In genomic region chr7:81398957-81399356, GRCm38 (mm10) we compare ENCODE assay signal across 10 mouse cellular contexts. TPM values are rescaled to one million over a fixed set of nuclear protein-coding genes. Genes with fewer than 3 reads are reported as not detected.
A peak's percentile ranks its signal among the peaks of the same experiment; 100 is the strongest.
DNase-seq lines count a peak whose midpoint lies in the region; TF ChIP-seq lines count a peak whose summit lies in the region.
"Had no signal": no experiment of that assay in that cellular context is flagged by ENCODE, and none has a peak within 500 bp of the region (broad histone marks: within the 10 kb centered on the region; RNA-seq: fewer than 3 reads in every experiment).

No protein-coding gene starts in this region.

- WGBS in cerebellum, adult 2 months, result 43% methylated on average over 2 of the region's 2 CpGs

- no peak overlapping the region for H3K27ac ChIP-seq in cerebellum, adult 2 months (ENCODE audit: insufficient read depth, low read length)
- H3K27ac ChIP-seq: midbrain, embryonic 15.5 days had no signal

- H3K4me1 ChIP-seq in cerebellum, adult 2 months (ENCODE audit: control insufficient read depth, insufficient read depth, low read length), result no peaks in the 10 kb centered on the region
- H3K4me1 ChIP-seq: midbrain, embryonic 15.5 days had no signal

- TF ChIP-seq CTCF in cerebellum, adult 2 months (IDR thresholded peaks at IDR 0.05; ENCODE audit: borderline replicate concordance, insufficient read depth, low read depth, low read length), result peak; percentile 36; the same call in 1 of the 2 replicates

- peak in 1 of 2 experiments; percentile 2 for DNase-seq in cerebellum, adult 2 months
- DNase-seq in cerebellum, adult 9-11 months, result no peak
- peak; percentile 6 for DNase-seq in kidney, postnatal 14 days
- DNase-seq in kidney, adult 8-10 months, result no peak
- DNase-seq in 416B (ENCODE audit: low read depth), result peak; percentile 58
- peak; percentile 26 to 38 for DNase-seq in cerebellum, postnatal 14 days
- DNase-seq in spleen, adult 18-20 months, result no peak
- DNase-seq in ovary, adult 18-20 months (ENCODE audit: low spot score), result no peak
- DNase-seq: gastrocnemius, postnatal 14 days had no signal

- no peaks in the 10 kb centered on the region for H3K27me3 ChIP-seq in cerebellum, adult 2 months (ENCODE audit: control insufficient read depth, insufficient read depth, low read length)
- H3K27me3 ChIP-seq: midbrain, embryonic 15.5 days had no signal

- TF ChIP-seq POLR2A in cerebellum, adult 2 months (IDR thresholded peaks at IDR 0.05; ENCODE audit: borderline replicate concordance, insufficient read depth, low read length), result no peak

- no peak overlapping the region for H3K4me3 ChIP-seq in cerebellum, adult 2 months (replicated peaks; ENCODE audit: insufficient read depth, low read depth, low read length)
- H3K4me3 ChIP-seq: midbrain, embryonic 15.5 days had no signal

RNA-seq across cellular contexts. Expression of gene Rps17, which starts 53.9 kb away (rescaled TPM):
- 775 and 784 TPM in 2 replicates for polyA plus RNA-seq in cerebellum, adult 2 months (2012; rRNA removed)

RNA-seq across cellular contexts. Expression of gene Cpeb1, which starts 56.3 kb away (rescaled TPM):
- polyA plus RNA-seq in cerebellum, adult 2 months (2012; rRNA removed), result 84.0 and 89.6 TPM in 2 replicates

Comparison
In these comparisons a context has a peak if more than half of its experiments do, and no peak if none do; other contexts are left out.
1. DNase-seq: peak in kidney, postnatal 14 days (single experiment), 416B (single experiment) and cerebellum, postnatal 14 days (2 of 2); none in cerebellum, adult 9-11 months (single experiment), kidney, adult 8-10 months (0 of 2), spleen, adult 18-20 months (0 of 2) and ovary, adult 18-20 months (single experiment).